Mouse (Mus musculus): Measurements from ENCODE around the gene Efna1. TPM values are rescaled to one million over a fixed set of nuclear protein-coding genes. Genes with fewer than 3 reads are reported as not detected.

Gene Efna1
- total and polyA plus RNA-seq, 3 experiments = 0.05 TPM; not detected in 2

GRCm38 (mm10) chr3:89236516-89236915 is 44.4 kb downstream of the Efna1 start:
- Histone ChIP-seq H3K4me3 (ENCODE audit: low read depth, low read length) (no peak overlapping the region), H3K36me3 (replicated peaks) (no peaks in the 10 kb centered on the region), H3K27me3 (ENCODE audit: insufficient read depth, low read length) (peaks cover 82% of the 10 kb centered on the region), H3K9me3 (replicated peaks) (no peaks in the 10 kb centered on the region), H3K4me1 (ENCODE audit: insufficient read depth, low read depth, low read length) (peaks cover 29% of the 10 kb centered on the region)
- no peak for TF ChIP-seq GATA2 (IDR thresholded peaks at IDR 0.05; ENCODE audit: borderline replicate concordance, low read depth, low read length)
- TF ChIP-seq GATA1 (IDR thresholded peaks at IDR 0.05; ENCODE audit: borderline replicate concordance, low read length) = no peak
- no peak for TF ChIP-seq POLR2AphosphoS5 (IDR thresholded peaks at IDR 0.05; ENCODE audit: insufficient replicate concordance, low read depth, low read length)
- no peak for TF ChIP-seq TAL1 (conservative IDR thresholded peaks at IDR 0.05; ENCODE audit: low read depth, low read length)
- TF ChIP-seq CTCF (IDR thresholded peaks at IDR 0.05; ENCODE audit: low read depth, low read length) = no peak
- no peak for DNase-seq (ENCODE audit: low spot score)
- no peak for ATAC-seq (ENCODE audit: extremely low read depth, insufficient number of reproducible peaks, low FRiP score, poor library complexity, severe bottlenecking)

DNA sequence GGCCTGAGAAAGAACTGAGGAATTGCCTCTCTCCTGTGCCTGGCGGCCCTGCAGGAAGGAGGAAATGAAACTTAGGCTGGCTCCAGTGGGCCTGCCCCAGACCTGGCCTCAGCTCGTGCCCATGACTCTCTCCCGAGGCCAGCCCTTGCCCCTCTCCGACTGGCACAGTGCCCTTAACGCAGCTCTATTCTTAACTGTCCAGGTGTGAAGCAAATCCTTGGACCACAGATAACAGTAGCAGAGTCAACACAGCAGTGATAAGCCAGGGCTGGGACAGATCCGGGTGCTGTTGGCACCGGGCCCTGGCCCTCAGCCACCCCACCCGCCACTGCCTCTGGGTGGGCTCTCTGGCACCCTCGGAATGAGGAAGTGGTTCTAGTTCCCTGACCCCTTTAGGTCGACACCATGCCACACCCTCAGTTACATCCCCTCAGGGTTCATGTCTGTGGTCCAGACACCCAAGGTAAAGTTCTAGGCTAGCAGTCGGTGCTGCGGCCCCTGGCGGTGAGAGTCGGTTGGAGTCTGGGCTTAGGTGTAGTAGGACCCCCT is 47.3 kb downstream of the Efna1 start:
- Histone ChIP-seq H3K27me3 (ENCODE audit: insufficient read depth, low read length) (peaks cover 97% of the 10 kb centered on the region), H3K9me3 (replicated peaks) (no peaks in the 10 kb centered on the region), H3K4me3 (ENCODE audit: low read depth, low read length) (no peak overlapping the region), H3K4me1 (ENCODE audit: insufficient read depth, low read depth, low read length) (peaks cover 32% of the 10 kb centered on the region), H3K36me3 (replicated peaks) (no peaks in the 10 kb centered on the region)
- DNase-seq (ENCODE audit: low spot score) = no peak
- no peak for ATAC-seq (ENCODE audit: extremely low read depth, insufficient number of reproducible peaks, low FRiP score, poor library complexity, severe bottlenecking)
- TF ChIP-seq GATA1 (IDR thresholded peaks at IDR 0.05; ENCODE audit: borderline replicate concordance, low read length) (no peak), GATA2 (IDR thresholded peaks at IDR 0.05; ENCODE audit: borderline replicate concordance, low read depth, low read length) (no peak), TAL1 (conservative IDR thresholded peaks at IDR 0.05; ENCODE audit: low read depth, low read length) (no peak), CTCF (IDR thresholded peaks at IDR 0.05; ENCODE audit: low read depth, low read length) (no peak), POLR2AphosphoS5 (IDR thresholded peaks at IDR 0.05; ENCODE audit: insufficient replicate concordance, low read depth, low read length) (no peak)

DNA sequence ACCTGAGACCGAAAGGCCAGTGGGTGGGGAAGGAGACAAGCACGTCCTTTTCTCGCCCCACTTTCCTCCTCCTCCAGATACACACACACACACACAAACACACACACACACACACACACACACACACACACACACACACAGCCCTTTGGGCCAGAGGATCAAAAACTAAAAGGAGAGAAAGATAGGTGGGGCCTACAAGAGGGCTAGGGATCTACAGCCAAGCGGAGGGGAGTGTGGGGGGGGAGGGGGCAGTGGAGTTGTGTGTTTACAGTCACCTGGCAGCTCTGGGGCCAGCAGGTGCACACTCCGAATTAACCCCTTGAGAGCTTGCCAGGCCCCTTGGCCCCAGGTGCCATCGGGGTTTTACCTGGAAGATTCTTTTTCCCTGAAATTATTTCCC is 48.3 kb downstream of the Efna1 start:
- Histone ChIP-seq H3K4me1 (ENCODE audit: insufficient read depth, low read depth, low read length) (peaks cover 31% of the 10 kb centered on the region), H3K27me3 (ENCODE audit: insufficient read depth, low read length) (peaks cover 89% of the 10 kb centered on the region), H3K9me3 (replicated peaks) (no peaks in the 10 kb centered on the region), H3K4me3 (ENCODE audit: low read depth, low read length) (no peak overlapping the region), H3K36me3 (replicated peaks) (no peaks in the 10 kb centered on the region)
- no peak for ATAC-seq (ENCODE audit: extremely low read depth, insufficient number of reproducible peaks, low FRiP score, poor library complexity, severe bottlenecking)
- no peak for DNase-seq (ENCODE audit: low spot score)
- TF ChIP-seq GATA2 (IDR thresholded peaks at IDR 0.05; ENCODE audit: borderline replicate concordance, low read depth, low read length) (no peak), TAL1 (conservative IDR thresholded peaks at IDR 0.05; ENCODE audit: low read depth, low read length) (no peak), GATA1 (IDR thresholded peaks at IDR 0.05; ENCODE audit: borderline replicate concordance, low read length) (no peak), CTCF (IDR thresholded peaks at IDR 0.05; ENCODE audit: low read depth, low read length) (no peak), POLR2AphosphoS5 (IDR thresholded peaks at IDR 0.05; ENCODE audit: insufficient replicate concordance, low read depth, low read length) (no peak)

DNA sequence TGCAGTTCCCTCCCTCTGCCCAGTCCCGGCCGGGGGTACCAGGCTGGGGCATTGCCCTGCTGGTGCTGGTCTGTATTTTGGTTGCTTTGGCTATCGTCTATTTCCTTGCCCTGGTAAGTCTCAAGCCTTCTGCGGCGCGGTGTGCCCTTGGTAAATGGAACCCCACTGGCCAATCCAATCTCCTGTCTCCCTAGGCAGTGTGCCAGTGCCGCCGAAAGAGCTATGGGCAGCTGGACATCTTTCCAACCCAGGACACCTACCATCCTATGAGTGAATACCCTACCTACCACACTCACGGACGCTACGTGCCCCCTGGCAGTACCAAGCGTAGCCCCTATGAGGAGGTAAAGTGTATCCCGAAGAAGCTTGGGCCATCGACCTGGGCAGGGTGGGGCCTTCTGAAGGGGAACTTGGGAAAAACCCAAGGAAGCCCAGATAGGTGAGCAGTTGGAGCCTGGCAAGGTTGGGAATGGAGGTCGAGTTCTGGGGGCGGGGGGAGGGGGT is 49.1 kb downstream of the Efna1 start:
- H3K27me3 ChIP-seq (ENCODE audit: insufficient read depth, low read length) = peaks cover 90% of the 10 kb centered on the region

GRCm38 (mm10) chr3:89231345-89231744 is 49.6 kb downstream of the Efna1 start:
- H3K36me3 ChIP-seq (replicated peaks) = no peaks in the 10 kb centered on the region
- no peak for TF ChIP-seq GATA1 (IDR thresholded peaks at IDR 0.05; ENCODE audit: borderline replicate concordance, low read length)
- no peak for TF ChIP-seq POLR2AphosphoS5 (IDR thresholded peaks at IDR 0.05; ENCODE audit: insufficient replicate concordance, low read depth, low read length)
- TF ChIP-seq GATA2 (IDR thresholded peaks at IDR 0.05; ENCODE audit: borderline replicate concordance, low read depth, low read length) = no peak
- no peak for TF ChIP-seq CTCF (IDR thresholded peaks at IDR 0.05; ENCODE audit: low read depth, low read length)
- no peak for TF ChIP-seq TAL1 (conservative IDR thresholded peaks at IDR 0.05; ENCODE audit: low read depth, low read length)
- H3K4me1 ChIP-seq (ENCODE audit: insufficient read depth, low read depth, low read length) = peaks cover 42% of the 10 kb centered on the region
- H3K4me3 ChIP-seq (ENCODE audit: low read depth, low read length) = no peak overlapping the region
- ATAC-seq (ENCODE audit: extremely low read depth, insufficient number of reproducible peaks, low FRiP score, poor library complexity, severe bottlenecking) = no peak
- H3K27me3 ChIP-seq (ENCODE audit: insufficient read depth, low read length) = peaks cover 90% of the 10 kb centered on the region
- no peak for DNase-seq (ENCODE audit: low spot score)
- no peaks in the 10 kb centered on the region for H3K9me3 ChIP-seq (replicated peaks)

More for the DNA sequence above, 49.1 kb downstream of the Efna1 start:
- peaks cover 38% of the 10 kb centered on the region for H3K4me1 ChIP-seq (ENCODE audit: insufficient read depth, low read depth, low read length)
- TF ChIP-seq POLR2AphosphoS5 (IDR thresholded peaks at IDR 0.05; ENCODE audit: insufficient replicate concordance, low read depth, low read length) (no peak), TAL1 (conservative IDR thresholded peaks at IDR 0.05; ENCODE audit: low read depth, low read length) (no peak), GATA1 (IDR thresholded peaks at IDR 0.05; ENCODE audit: borderline replicate concordance, low read length) (no peak), CTCF (IDR thresholded peaks at IDR 0.05; ENCODE audit: low read depth, low read length) (no peak), GATA2 (IDR thresholded peaks at IDR 0.05; ENCODE audit: borderline replicate concordance, low read depth, low read length) (no peak)
- no peak for DNase-seq (ENCODE audit: low spot score)
- no peak overlapping the region for H3K4me3 ChIP-seq (ENCODE audit: low read depth, low read length)
- H3K9me3 ChIP-seq (replicated peaks) = no peaks in the 10 kb centered on the region
- ATAC-seq (ENCODE audit: extremely low read depth, insufficient number of reproducible peaks, low FRiP score, poor library complexity, severe bottlenecking) = no peak
- H3K36me3 ChIP-seq (replicated peaks) = no peaks in the 10 kb centered on the region

- no peak for ATAC-seq (ENCODE audit: extremely low read depth, insufficient number of reproducible peaks, low FRiP score, poor library complexity, severe bottlenecking)
- Histone ChIP-seq H3K4me1 (ENCODE audit: insufficient read depth, low read depth, low read length) (peaks cover 43% of the 10 kb centered on the region), H3K27me3 (ENCODE audit: insufficient read depth, low read length) (peaks cover 90% of the 10 kb centered on the region), H3K9me3 (replicated peaks) (no peaks in the 10 kb centered on the region), H3K4me3 (ENCODE audit: low read depth, low read length) (no peak overlapping the region; the same call in 1 of the 2 replicates), H3K36me3 (replicated peaks) (no peaks in the 10 kb centered on the region)
- no peak for DNase-seq (ENCODE audit: low spot score)
- TF ChIP-seq TAL1 (conservative IDR thresholded peaks at IDR 0.05; ENCODE audit: low read depth, low read length) = no peak
- no peak for TF ChIP-seq POLR2AphosphoS5 (IDR thresholded peaks at IDR 0.05; ENCODE audit: insufficient replicate concordance, low read depth, low read length)
- no peak for TF ChIP-seq GATA2 (IDR thresholded peaks at IDR 0.05; ENCODE audit: borderline replicate concordance, low read depth, low read length)
- no peak for TF ChIP-seq GATA1 (IDR thresholded peaks at IDR 0.05; ENCODE audit: borderline replicate concordance, low read length)
- no peak for TF ChIP-seq CTCF (IDR thresholded peaks at IDR 0.05; ENCODE audit: low read depth, low read length)
Observed at GRCm38 (mm10) chr3:89230561-89230960, 50.4 kb downstream of the Efna1 start.
